Mouse (Mus musculus) ES-CJ7 (cell line): ENCODE results near the gene Dtx3l.
A peak's percentile ranks its signal among the peaks of the same experiment; 100 is the strongest.
"Not testable (repeated sequence)": the region's sequence is repeated elsewhere in the genome, so short reads cannot be mapped to it uniquely, and the experiment has no call there.

Experiments
- DNase-seq: peaks from one replicate; pipeline ENCODE4 v3.0.0; 2011; ENCODE audit warnings: low read depth, low spot score

Gene Dtx3l

GRCm38 (mm10) chr16:35932179-35933055 lies 6.5 kb downstream of the Dtx3l start:
- DNase-seq, result no peak

- no peak for DNase-seq
Observed at GRCm38 (mm10) chr16:35924341-35924740, 14.6 kb downstream of the Dtx3l start.

- no peak for DNase-seq
Observed at GRCm38 (mm10) chr16:35923546-35924198, 15.3 kb downstream of the Dtx3l start.

- DNase-seq, result no peak
Observed at GRCm38 (mm10) chr16:35922301-35922895, 16.6 kb downstream of the Dtx3l start.

GRCm38 (mm10) chr16:35921676-35922235 lies 17.2 kb downstream of the Dtx3l start:
- DNase-seq, result no peak

DNA sequence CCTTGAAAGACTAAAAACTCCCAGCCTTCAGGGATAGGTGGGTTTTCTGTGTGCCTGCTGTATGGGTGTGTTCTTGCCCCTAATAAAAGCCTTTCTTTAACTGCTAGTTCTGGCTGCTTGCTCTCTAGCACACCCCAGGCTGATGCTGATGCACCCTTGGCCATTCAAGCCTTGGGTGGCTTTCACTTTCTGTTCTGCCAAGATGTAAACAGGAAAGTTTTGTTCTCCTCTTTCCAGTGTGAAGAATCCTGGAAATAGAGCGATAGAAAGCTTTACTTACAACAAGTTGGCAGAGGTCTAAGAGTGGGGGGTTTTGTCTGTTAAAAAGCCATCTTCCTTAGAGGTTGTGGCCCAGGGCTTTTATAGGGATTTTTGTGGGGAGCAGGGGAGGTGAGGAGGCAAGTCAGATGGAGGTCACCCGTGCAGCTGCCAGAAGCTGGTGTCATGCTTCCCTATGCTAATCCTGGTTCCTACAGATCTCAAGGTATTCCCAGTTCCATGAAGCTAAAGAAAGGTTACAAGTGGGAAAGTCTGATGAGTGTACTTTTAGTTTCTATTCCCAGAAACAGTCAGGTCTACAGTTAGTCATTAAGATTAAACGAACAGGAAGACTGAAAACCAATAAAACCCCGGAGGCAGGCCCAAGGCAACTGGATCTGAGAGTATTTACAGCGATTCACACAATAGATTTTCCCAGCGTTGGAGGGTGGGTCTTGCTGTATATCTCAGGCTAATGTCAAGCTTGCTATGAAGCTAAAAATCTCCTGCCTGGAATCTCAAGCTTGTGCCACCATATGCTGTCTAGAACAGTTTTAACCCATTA lies 20.0 kb downstream of the Dtx3l start:
- DNase-seq, result no peak

- DNase-seq, result no peak
Observed at GRCm38 (mm10) chr16:35914301-35914700, 24.6 kb downstream of the Dtx3l start.

- peak; percentile 66 for DNase-seq
Observed at GRCm38 (mm10) chr16:35913526-35913925, 25.4 kb downstream of the Dtx3l start.

- DNase-seq, result no peak
Observed at GRCm38 (mm10) chr16:35911449-35911848, 27.5 kb downstream of the Dtx3l start.

DNA sequence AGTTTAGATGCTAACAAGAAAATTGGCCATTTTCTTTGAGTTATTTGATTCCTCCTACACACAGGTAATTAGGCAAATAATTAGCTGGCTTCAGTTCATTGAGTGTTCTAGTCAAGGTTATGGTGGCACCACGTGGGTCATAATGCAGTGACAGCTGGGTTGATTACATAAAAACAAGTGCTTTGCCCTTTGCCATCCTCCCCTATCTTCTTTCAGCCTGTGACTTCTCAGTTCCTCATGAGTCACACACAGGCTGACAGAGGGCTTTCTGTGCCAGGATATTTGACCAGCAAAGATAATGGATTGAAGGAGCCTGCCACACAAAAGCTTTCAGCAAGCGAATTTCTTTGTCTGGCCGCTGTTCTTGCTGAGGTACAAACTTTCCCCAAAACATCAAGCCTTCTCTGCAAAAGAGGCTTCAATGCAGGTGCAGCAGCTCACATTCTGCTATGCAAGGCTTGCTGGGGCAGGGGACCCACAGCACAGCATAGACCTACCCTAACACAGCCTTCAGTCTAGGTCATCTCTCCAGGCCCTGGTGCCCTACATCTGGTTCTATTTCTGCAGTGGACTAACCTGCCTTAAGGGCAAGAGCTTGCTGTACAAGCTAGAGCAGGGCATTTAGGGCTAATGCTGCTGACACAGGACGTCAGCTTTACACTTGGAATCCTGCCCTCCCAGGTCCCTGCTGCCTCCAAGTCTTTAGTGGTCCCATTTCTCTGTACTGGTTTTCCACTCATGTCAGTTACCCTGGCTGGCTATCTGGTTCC lies 31.3 kb downstream of the Dtx3l start:
- DNase-seq, result no peak

- no peak for DNase-seq
Observed at GRCm38 (mm10) chr16:35906887-35907286, 32.1 kb downstream of the Dtx3l start.

GRCm38 (mm10) chr16:35905819-35906485 lies 33.0 kb downstream of the Dtx3l start:
- no peak for DNase-seq

DNA sequence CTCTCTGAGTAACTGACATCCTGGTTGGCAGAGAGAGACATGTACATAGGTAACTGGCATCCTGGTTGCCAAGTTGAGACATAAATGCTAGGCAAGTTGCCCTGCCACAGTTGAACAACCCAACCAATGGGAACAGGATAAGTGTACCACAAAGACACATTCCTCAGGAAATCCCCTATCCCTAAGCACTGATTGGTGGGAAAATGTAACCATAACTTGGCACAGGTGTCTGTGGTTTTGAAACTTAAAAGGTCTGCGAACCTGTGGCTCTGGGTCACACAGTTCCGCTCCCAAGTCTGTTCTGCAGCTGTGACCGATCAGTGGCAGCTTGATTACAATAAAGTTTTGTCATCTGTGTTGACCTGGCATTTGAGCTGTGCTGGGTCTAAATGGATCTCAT lies 33.6 kb downstream of the Dtx3l start:
- no peak for DNase-seq

DNA sequence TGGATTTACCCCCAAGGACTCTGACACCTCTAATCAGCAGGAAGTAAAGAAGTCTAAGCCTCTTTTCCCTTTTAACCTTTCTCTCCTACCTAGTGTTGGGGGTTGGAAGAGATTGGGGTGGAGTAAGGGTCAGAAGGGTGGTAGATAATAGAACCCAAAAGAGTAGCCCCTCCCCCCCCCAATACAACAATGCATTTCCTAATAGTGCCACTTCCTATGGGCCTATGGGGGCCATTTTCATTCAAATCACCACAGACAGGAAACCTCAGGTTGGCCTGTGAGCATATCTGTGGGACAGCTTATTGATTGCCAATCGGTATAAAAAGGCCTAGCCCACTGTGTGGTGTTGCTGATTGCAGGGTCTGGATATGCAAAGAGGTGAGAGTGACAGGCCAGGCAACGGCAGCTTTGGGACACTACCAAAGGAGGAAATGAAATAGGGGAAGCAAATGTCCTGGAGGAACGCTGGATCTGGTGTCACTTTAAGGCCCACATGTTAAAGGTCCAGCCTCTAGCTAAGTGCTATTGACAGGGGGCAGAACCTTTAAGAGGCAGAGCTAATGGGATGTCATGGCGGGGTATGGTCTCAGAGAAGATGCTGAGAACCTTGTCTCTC lies 34.7 kb downstream of the Dtx3l start:
- peak; percentile 88 for DNase-seq

DNA sequence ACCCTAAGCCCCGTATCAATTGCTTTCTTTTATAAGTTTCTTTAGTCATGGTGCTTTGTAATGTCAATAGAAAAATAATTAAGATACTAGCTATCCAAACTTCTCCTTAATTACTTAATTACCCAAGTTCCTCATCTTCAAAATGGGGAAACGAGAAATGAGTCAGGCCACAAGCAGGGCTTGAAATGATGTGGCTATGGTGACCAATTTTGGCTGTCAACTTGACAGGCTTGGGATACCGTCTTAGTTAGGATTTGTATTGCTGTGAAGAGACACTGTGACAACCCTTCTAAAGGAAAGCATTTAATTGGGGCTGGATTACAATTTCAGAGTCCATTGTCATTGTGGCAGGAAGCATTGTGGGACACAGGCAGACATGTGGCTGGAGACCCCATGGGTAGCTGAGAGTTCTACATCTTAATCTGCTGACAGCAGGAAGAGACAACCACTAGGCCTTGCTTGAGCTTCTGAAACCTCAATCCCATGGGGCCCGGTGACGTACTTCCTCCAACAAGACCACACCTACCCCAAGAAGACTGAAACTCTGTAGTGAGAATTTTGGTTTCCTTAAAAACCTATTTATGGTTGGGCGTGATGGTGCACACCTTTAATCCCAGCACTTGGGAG lies 35.8 kb downstream of the Dtx3l start:
- DNase-seq, result peak; percentile 39

DNA sequence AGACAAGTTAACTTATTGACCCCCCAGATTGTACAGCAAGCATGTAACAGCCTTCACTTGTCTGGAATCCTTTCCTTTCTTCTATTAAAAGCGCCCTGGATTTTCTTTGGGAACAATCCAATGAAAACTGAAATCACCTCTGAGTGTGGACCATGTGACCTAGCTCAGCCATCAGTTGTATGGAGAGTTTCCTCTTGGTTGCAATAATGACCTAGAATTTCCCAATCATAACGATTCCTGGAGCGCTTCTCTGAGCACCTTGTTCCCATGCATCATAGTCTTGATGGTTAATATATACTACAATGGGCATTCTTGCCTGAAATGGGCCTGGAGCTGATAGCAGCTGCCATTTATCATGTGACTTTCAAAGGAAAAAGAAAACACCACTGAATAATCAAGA lies 38.4 kb downstream of the Dtx3l start:
- no peak for DNase-seq

DNA sequence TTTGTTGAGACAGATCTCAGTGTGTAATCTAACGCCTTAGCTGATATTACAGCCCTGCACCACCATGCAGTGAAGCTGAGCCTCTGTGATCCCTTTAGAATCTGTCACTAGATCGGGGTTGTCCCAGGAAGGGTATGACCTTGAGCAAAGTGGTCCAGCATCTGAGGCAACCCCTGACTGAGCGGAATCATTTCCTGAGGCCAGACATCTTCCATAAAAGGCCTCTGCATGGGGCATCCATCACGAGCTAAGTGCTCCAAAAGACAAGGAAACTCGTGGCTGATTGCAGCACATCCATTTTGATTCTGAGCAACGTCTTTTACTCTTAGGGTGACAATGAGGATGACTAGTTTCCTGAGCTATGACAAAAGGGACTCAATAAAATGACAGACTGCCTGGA lies 44.0 kb downstream of the Dtx3l start:
- DNase-seq, result peak; percentile 56

- DNase-seq, result not testable (repeated sequence)
Observed at GRCm38 (mm10) chr16:35891603-35892002, 47.3 kb downstream of the Dtx3l start.

DNA sequence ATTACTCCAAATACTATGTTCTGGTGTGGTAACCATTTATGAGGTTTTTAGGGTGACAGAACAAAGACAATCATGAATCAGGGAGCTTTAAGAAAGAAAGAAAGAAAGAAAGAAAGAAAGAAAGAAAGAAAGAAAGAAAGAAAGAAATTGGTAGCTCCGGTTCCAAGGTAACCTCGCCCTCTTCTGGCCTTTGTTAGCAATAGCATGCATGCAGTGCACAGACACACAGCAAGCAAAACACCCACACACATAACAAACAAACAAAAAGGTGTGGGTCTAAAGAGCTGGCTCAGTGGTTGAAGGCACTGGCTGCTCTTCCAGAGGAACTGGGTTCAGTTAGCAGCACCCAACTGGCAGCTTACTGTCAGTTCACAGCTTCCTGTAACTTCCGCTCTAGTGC lies 48.3 kb downstream of the Dtx3l start:
- peak; percentile 34 for DNase-seq
